ENCODE assay signal across 15 mouse cellular contexts in genomic region chr1:34069514-34070290, GRCm38 (mm10).
"Had no signal": no experiment of that assay in that cellular context is flagged by ENCODE, and none has a peak within 500 bp of the region (broad histone marks: within the 10 kb centered on the region; RNA-seq: fewer than 3 reads in every experiment).

No protein-coding gene starts in this region.

- H3K27me3 ChIP-seq: lung, embryonic 15.5 days; midbrain, embryonic 12.5 days; midbrain, embryonic 15.5 days; neural tube, embryonic 12.5 days; stomach, embryonic 15.5 days had no signal

- H3K27ac ChIP-seq: lung, embryonic 15.5 days; macrophage; midbrain, embryonic 12.5 days; midbrain, embryonic 15.5 days; neural tube, embryonic 12.5 days; stomach, embryonic 15.5 days; stomach, postnatal 0 days had no signal

- H3K4me2 ChIP-seq: lung, embryonic 15.5 days; midbrain, embryonic 12.5 days; midbrain, embryonic 15.5 days; neural tube, embryonic 12.5 days; stomach, embryonic 15.5 days had no signal

- H3K9ac ChIP-seq: liver, postnatal 0 days; lung, embryonic 15.5 days; midbrain, embryonic 12.5 days; midbrain, embryonic 15.5 days; neural tube, embryonic 12.5 days; stomach, embryonic 15.5 days had no signal

- H3K9me3 ChIP-seq: lung, embryonic 15.5 days; megakaryocyte, embryonic 14.5 days; midbrain, embryonic 12.5 days; midbrain, embryonic 15.5 days; neural tube, embryonic 12.5 days; stomach, embryonic 15.5 days had no signal

- H3K4me1 ChIP-seq: lung, embryonic 15.5 days had no signal

- H3K36me3 ChIP-seq: lung, embryonic 15.5 days; midbrain, embryonic 12.5 days; midbrain, embryonic 15.5 days; neural tube, embryonic 12.5 days; stomach, embryonic 15.5 days had no signal

- ATAC-seq: liver, postnatal 0 days; lung, postnatal 0 days; midbrain, embryonic 15.5 days had no signal

- DNase-seq: liver, postnatal 0 days; lung, adult 2 months; lung, postnatal 14 days; lung, postnatal 36 days; right cerebral cortex, postnatal 14 days; thymus, adult 2 months had no signal

- H3K4me3 ChIP-seq: lung, embryonic 15.5 days; megakaryocyte, embryonic 14.5 days; midbrain, embryonic 12.5 days; midbrain, embryonic 15.5 days; neural tube, embryonic 12.5 days; stomach, embryonic 15.5 days had no signal
